Mouse (Mus musculus) c-Kit-positive CD71-positive TER-119-positive erythroid progenitor cells, embryonic 14.5 days (primary cell): ENCODE data around the gene C2cd3.

ENCODE experiments used
- DNase-seq: peaks from one replicate; pipeline ENCODE4 v3.0.0-alpha.2; 2013; ENCODE audit warnings: low spot score

The C2cd3 gene

DNA sequence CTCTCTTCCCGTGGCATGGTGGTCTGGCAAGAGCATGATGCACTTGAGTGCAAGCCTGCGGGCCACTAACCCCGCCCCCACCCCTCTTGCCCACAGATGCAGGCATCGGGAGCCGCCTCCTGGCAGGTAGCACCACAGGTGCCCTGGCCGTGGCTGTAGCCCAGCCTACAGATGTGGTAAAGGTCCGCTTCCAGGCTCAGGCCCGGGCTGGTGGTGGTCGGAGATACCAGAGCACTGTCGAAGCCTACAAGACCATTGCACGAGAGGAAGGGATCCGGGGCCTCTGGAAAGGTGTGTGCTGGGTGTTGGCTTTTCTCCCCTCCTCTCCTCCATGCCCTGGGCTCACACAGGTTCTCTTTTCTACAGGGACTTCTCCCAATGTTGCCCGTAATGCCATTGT, 125.9 kb downstream of the C2cd3 start:
- no peak for DNase-seq

DNA sequence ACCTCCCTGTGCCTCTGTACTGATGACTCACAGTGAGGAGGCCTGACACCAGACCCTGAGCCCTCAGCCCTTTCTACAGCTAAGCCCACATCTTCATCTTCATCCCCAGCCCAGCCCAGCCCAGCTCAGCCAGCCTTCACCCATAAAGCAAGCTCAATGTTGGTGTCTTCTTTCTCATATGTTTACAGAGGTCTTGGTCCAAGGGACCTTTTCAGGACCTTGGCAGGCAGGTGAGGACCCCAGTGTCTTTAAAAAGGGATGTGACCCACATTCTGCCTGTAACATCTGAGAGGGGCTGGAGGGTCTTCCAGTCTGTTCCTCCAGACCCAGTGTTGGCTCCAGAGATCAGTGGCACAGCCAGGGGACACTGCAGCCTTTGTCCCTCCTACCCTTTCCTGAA, 127.4 kb downstream of the C2cd3 start:
- DNase-seq: no peak

DNA sequence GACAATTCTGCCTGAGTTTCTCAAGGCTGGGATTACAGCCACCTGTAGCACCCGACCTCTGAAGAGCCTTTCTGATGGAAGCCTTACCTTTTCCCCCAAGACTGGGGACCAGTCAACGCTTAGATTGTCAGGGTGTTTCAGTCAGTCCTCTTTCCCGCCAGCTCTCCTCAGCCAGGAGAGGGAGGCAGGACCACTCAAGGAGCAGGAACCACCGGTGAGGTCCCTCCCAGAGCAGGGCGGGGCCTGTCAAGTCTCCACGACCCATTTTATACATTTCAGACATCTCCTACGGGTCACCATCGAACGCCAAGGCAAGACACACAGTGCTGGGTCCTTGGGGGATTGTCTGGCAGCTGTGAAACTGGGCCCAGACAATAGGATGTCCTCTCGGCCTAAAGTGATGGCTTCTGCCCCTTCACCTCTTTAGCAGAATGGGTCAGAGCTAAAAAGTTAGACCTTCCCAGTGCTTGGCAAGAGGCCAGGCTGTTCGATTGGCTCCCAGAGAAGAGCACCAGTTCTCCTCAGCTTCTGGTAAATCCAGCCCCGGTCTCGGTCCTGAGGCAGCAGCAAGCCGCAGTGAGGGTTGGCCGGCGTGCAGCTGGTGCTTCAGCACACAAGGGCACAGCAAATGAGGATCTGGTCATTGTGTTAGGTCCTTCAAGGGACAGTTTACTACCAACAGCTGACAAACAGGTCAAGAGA, 128.4 kb downstream of the C2cd3 start:
- no peak for DNase-seq

DNA sequence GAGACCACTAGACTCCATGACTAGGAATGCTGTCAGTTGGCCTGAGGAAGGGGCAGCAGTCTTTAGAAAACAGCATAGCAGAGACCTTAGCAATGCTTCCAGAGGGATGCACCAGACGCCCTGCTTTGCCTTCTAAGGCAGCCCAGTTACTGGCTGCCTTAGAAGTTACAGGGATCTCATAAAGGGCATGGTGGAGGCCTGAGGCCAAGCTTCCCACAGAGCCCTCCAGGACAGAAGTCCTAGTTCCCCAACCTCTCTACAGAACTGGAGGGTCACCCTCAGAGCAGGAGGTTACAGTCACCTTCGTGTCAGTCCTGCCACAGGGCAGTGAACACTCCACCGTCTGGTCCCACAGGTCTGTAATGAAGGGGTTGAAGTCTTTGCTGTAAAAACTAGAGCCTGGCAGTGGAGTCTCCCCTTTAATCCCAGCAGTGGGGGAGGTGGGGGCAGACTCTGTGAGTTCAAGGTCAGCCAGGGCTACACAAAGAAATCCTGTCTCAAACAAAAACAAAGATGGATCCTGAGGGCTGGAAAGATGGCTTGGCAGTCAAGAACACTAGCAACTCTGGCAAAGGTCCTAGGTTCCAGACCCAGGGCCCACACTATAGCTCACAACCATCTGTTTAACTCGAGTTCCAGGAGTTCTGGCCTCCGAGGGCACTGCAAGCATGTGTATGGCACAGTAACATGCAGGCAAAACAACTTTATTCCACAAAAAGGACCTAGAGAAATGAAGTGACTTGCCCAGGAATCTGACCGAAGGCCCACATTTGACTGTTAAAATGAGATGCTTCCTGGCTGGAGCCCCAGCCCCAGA, 129.2 kb downstream of the C2cd3 start:
- no peak for DNase-seq

DNA sequence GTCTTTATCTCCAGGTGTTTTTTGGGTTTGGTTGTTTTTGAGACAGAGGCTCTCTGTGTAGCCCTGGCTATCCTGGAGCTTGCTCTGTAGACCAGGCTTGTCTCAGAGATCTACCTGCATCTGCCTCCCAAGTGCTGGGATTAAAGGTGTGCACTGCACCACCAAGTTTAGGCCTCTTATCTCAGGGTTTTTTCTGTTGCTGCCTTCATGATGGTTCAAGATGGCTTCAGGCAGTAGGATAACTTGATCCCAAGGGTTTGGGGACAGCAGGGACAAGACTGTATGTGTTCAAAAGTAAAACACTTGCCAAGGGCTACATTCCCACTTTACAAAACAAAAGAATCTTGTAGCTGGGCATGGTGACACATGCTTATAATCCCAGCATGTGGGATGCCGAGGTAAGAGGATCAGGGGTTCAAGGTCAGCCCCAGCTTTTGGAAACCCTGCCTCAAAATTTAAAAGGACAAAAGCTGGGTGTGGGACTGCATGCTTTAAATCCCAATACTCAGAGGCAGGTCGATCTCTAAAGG, 129.9 kb downstream of the C2cd3 start:
- no peak for DNase-seq

DNA sequence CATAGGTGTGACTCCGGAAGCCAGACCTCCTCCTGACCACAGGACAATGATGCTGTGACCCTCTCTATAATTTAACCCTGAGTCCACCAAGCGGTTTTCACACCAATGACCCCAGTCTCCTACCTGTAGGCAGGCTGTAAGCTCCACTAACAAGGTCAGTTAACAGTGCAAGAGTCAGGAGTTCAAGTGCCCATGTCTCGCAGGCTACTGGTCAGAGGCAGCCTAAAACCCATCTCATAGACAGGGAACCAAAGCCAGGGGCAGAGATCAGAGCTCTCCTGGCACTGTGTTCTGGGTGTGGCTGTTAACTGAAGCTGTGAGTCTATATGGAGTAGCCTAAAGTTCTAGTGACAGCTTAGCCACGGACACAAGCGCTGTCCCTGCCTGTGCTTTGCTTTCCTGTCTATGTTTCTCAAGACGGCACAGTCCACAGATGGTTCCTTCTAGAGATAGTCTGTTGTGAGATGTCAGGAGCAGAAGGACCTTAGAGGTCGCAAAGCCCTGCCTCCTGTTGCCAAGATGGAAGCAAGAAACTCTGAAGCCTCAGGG, 130.4 kb downstream of the C2cd3 start:
- no peak for DNase-seq

DNA sequence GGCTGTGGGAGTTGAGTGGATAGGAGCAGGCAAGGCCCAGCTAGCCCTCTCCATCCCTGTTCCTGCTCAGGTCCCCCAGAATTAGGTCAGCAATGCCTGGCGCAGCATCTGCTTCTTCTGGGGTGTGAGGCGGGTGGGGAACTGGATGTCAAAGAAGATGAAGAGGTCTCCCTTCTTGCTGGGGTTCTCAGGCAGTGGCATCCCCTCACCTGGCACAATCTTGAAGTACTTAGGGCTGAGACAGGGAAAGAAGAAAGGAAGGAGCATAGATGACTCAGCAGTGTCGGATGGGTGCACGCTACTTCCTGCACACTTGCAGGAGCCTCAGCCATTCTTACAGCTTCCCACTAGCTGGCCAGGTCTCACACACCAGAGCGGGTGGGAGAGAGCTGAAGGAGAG, 131.0 kb downstream of the C2cd3 start:
- no peak for DNase-seq

DNA sequence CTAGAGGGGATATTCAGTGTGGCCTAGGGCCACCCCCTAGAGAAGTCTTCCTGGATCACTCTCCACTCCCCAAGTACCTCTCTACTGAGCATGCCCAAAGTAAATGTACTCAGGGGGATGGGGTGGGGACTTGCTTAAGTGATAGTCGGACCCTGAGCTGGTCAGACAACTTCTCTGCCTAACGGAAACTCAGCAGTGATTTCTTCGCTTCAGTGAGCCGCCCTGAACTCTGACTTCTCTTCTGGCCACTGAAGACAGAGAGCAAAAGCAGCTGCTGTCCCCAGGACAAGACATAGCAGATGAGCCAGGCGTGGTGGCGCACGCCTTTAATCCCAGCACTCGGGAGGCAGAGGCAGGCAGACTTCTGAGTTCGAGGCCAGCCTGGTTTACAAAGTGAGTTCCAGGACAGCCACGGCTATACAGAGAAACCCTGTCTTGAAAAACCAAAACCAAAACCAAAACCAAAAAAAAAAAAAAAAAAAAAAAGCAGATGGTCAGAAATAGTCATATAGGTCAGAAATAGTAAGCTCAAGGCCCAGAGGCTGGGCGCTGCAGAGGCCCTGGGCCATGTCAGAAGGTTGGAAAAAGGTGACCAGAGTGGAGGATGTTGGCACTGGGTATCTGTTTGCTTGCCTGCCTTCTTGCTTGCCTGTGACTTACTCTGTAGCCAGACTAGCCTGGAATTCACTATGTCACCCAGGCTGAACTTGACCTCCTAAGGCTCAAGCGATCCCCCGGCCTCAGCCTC, 132.9 kb downstream of the C2cd3 start:
- DNase-seq: no peak

DNA sequence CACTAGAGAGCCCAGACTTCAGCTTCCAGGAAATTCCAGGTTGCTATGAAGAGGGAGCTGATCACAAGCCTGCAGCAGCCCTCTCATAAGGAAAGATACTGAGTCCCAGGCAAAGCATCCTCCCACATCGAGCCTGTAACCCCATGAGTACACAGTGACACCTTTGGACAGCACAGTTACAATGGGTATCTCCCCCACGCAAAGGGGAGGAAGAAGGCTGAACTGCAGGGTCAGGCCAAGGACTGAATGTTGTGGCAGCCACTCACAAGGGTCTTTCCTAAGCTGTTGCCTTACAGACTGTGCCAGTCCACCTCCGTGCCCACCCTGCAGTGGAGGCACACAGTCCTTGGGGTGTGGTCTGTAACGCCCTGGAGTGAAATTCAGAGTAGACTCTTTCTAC, 134.5 kb downstream of the C2cd3 start:
- DNase-seq: no peak

DNA sequence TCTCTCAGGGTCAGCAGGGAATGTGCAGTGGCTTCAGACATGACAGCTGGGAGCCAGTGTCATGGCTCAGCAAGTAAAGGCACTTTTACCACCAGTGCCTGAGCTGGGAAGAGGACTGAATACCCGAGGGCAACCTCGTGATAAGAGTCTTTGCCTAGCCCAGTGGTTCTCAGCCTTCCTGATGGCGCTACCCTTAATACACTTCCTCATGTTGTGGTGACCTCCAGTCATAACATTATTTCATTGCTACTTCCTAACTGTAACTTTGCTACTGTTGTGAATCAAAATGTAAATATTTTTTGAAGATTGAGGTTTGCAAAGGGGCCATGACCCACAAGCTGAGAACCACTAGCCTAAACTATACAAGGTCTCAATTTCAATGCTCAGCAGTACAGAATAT, 136.6 kb downstream of the C2cd3 start:
- no peak for DNase-seq

DNA sequence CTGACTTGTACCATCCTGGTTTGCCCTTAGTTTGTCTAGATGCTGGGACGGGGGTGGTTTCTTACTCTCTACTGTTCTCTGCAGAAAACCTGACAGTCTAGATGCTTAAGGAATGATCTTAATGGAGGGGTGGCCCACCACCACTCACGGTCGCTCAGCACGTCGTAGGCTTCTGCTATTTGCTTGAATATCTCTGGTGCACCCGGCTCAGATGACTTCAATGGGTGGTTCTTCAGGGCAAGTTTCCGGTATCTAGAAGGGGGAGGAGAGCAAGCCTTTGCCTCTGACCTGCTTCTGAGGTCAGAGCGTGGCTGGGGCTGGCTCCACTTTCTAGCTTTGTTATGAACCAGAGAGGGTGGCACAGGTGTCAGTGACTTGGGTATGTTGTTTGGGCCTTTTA, 139.6 kb downstream of the C2cd3 start:
- no peak for DNase-seq

DNA sequence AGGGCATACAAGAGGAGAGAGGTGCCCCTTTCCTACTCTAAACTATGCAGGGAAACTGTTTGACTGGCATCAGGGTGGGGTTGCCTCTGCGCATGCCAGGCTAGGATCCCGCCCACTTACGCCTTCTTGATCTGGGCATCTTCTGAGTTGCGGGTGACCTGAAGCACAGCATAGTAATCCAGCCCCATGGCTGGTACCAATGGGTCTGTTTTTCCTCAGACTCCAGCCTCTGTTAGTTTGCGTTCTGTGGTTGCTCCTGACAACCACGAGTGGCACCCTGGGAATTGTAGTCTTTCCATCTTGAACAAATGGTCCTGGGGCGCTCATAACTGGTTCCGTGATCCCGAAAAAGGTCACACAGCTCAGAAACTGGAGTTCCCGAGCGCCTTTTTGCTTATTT, 142.5 kb downstream of the C2cd3 start, which contains the start of gene Dnajb13:
TSS of gene Dnajb13 (minus strand) at position 388 of the 400 bp plus-strand sequence.
- no peak for DNase-seq
